Mouse (Mus musculus) 416B (cell line): Measurements from ENCODE around the gene Fbxo22.
"Not testable (repeated sequence)": the region's sequence is repeated elsewhere in the genome, so short reads cannot be mapped to it uniquely, and the experiment has no call there.

Source experiments
- DNase-seq: peaks from one replicate; pipeline ENCODE4 v3.0.0; 2011; ENCODE audit warnings: low read depth

The Fbxo22 gene

GRCm38 (mm10) chr9:55208790-55209481 is at the start of gene Fbxo22:
TSS of gene Fbxo22 (plus strand) at chr9:55208925.
- peak; percentile 90 for DNase-seq

- peak; percentile 86 for DNase-seq
Observed at GRCm38 (mm10) chr9:55170655-55171412, 37.9 kb upstream of the Fbxo22 start.

- DNase-seq, result no peak
Observed at GRCm38 (mm10) chr9:55172195-55172685, 36.5 kb upstream of the Fbxo22 start.

GRCm38 (mm10) chr9:55174235-55174634 is 34.5 kb upstream of the Fbxo22 start:
- no peak for DNase-seq

GRCm38 (mm10) chr9:55195876-55196275 is 12.8 kb upstream of the Fbxo22 start:
- DNase-seq, result no peak

GRCm38 (mm10) chr9:55198260-55198659 is 10.5 kb upstream of the Fbxo22 start:
- DNase-seq, result peak; percentile 63

GRCm38 (mm10) chr9:55199348-55199747 is 9.4 kb upstream of the Fbxo22 start:
- DNase-seq, result peak; percentile 65

GRCm38 (mm10) chr9:55208458-55208789 is 301 bp upstream of the Fbxo22 start:
- no peak for DNase-seq

- DNase-seq, result no peak
Observed at GRCm38 (mm10) chr9:55211611-55212010, 2.9 kb downstream of the Fbxo22 start.

GRCm38 (mm10) chr9:55213396-55213795 is 4.7 kb downstream of the Fbxo22 start:
- no peak for DNase-seq

- DNase-seq, result no peak
Observed at GRCm38 (mm10) chr9:55215056-55215455, 6.3 kb downstream of the Fbxo22 start.

GRCm38 (mm10) chr9:55215648-55216047 is 6.9 kb downstream of the Fbxo22 start:
- DNase-seq, result no peak

- no peak for DNase-seq
Observed at GRCm38 (mm10) chr9:55216078-55216477, 7.4 kb downstream of the Fbxo22 start.

- DNase-seq, result no peak
Observed at GRCm38 (mm10) chr9:55217381-55217780, 8.7 kb downstream of the Fbxo22 start.

- DNase-seq, result no peak
Observed at GRCm38 (mm10) chr9:55225165-55225737, 16.5 kb downstream of the Fbxo22 start.

GRCm38 (mm10) chr9:55226251-55226650 is 17.5 kb downstream of the Fbxo22 start:
- DNase-seq, result no peak

- DNase-seq, result no peak
Observed at GRCm38 (mm10) chr9:55228149-55228548, 19.4 kb downstream of the Fbxo22 start.

GRCm38 (mm10) chr9:55229010-55229409 is 20.3 kb downstream of the Fbxo22 start:
- peak; percentile 49 for DNase-seq

- DNase-seq, result peak; percentile 58
Observed at GRCm38 (mm10) chr9:55231544-55231943, 22.8 kb downstream of the Fbxo22 start.

GRCm38 (mm10) chr9:55232110-55232509 is 23.4 kb downstream of the Fbxo22 start:
- no peak for DNase-seq

GRCm38 (mm10) chr9:55232586-55232985 is 23.9 kb downstream of the Fbxo22 start:
- no peak for DNase-seq

- not testable (repeated sequence) for DNase-seq
Observed at GRCm38 (mm10) chr9:55233076-55233475, 24.4 kb downstream of the Fbxo22 start.
